Mouse (Mus musculus) megakaryocyte-erythroid progenitor cell, adult 5-6 weeks (primary cell): ENCODE data around the gene Mtmr6. TPM values are rescaled to one million over a fixed set of nuclear protein-coding genes. Genes with fewer than 3 reads are reported as not detected.

Experiments used
- ATAC-seq: replicated peaks from 2 replicates; pipeline ENCODE4 v1.8.0; 2016; ENCODE audit warnings: mild to moderate bottlenecking, inconsistent platforms; ENCODE audit not compliant: severe bottlenecking, poor library complexity, low FRiP score, low TSS enrichment
- total RNA-seq, 2 experiments: library from RNA; stranded (forward) in 1 of 2; stranded (reverse) in 1 of 2; fragments of 200-1000, 215-1000 nt in 1 of 2; fragments of >200 nt in 1 of 2; fragmentation: Nextera tagmentation in 1 of 2; gene quantifications; 2 replicates each; pipeline ENCODE4 v1.2.3; 2014 to 2017

Gene Mtmr6
- total RNA-seq (2014; fragmentation: Nextera tagmentation), result 17.1 and 22.6 TPM in 2 replicates
- total RNA-seq (2017), result 43.1 and 45.5 TPM in 2 replicates

GRCm38 (mm10) chr14:60264990-60265876, at the start of gene Mtmr6:
Gene Mtmr6, plus strand, starts transcription at chr14:60265228.
- ATAC-seq, result peak; percentile 99

- ATAC-seq, result no peak
Observed at GRCm38 (mm10) chr14:60216125-60216524, 48.9 kb upstream of the Mtmr6 start.

GRCm38 (mm10) chr14:60217616-60218015, 47.4 kb upstream of the Mtmr6 start:
- no peak for ATAC-seq

- no peak for ATAC-seq
Observed at GRCm38 (mm10) chr14:60219886-60220285, 45.1 kb upstream of the Mtmr6 start.

GRCm38 (mm10) chr14:60238551-60238950, 26.5 kb upstream of the Mtmr6 start:
- ATAC-seq, result no peak

- ATAC-seq, result no peak
Observed at GRCm38 (mm10) chr14:60250366-60250765, 14.7 kb upstream of the Mtmr6 start.

GRCm38 (mm10) chr14:60250879-60251278, 14.1 kb upstream of the Mtmr6 start:
- ATAC-seq, result peak; percentile 28

- ATAC-seq, result peak; percentile 97
Observed at GRCm38 (mm10) chr14:60251281-60252003, 13.6 kb upstream of the Mtmr6 start, which contains the start of the genes Nupl1 and Gm49336. Gene Nupl1, minus strand, starts transcription at chr14:60251431. Gene Gm49336, minus strand, starts transcription at chr14:60251507.

- no peak for ATAC-seq
Observed at GRCm38 (mm10) chr14:60252004-60253000, 12.7 kb upstream of the Mtmr6 start.

- ATAC-seq, result no peak
Observed at GRCm38 (mm10) chr14:60253466-60253865, 11.6 kb upstream of the Mtmr6 start.

GRCm38 (mm10) chr14:60254774-60255173, 10.3 kb upstream of the Mtmr6 start:
- ATAC-seq, result no peak

- ATAC-seq, result no peak
Observed at GRCm38 (mm10) chr14:60256356-60256755, 8.7 kb upstream of the Mtmr6 start.

GRCm38 (mm10) chr14:60257101-60257500, 7.9 kb upstream of the Mtmr6 start:
- no peak for ATAC-seq

- ATAC-seq, result no peak
Observed at GRCm38 (mm10) chr14:60257851-60258250, 7.2 kb upstream of the Mtmr6 start.

GRCm38 (mm10) chr14:60262316-60262715, 2.7 kb upstream of the Mtmr6 start:
- ATAC-seq, result no peak

GRCm38 (mm10) chr14:60269333-60269732, 4.3 kb downstream of the Mtmr6 start:
- ATAC-seq, result no peak

- no peak for ATAC-seq
Observed at GRCm38 (mm10) chr14:60273346-60273745, 8.3 kb downstream of the Mtmr6 start.

GRCm38 (mm10) chr14:60275301-60276276, 10.6 kb downstream of the Mtmr6 start:
- no peak for ATAC-seq
